Mouse (Mus musculus) heart, postnatal 0 days (tissue): ENCODE results near the gene Sox6. TPM values are rescaled to one million over a fixed set of nuclear protein-coding genes. Genes with fewer than 3 reads are reported as not detected.

Experiments used
- ATAC-seq: fragments of 200-750 bp; cut with Nextera tagmentation; 2 replicates; pipeline ENCODE4 v1.8.0; 2017; ENCODE audit warnings: low read depth, moderate number of reproducible peaks, moderate library complexity; ENCODE audit not compliant: insufficient read depth
- DNase-seq: peaks from one replicate; pipeline ENCODE4 v3.0.0-alpha.2; 2016; ENCODE audit warnings: low spot score
- H3K27ac ChIP-seq: fragments of 300-500 bp; sonication (generic); 2 replicates; pipeline ENCODE4 v1.5.1; 2014; ENCODE audit warnings: low read depth, mild to moderate bottlenecking
- H3K27me3 ChIP-seq: fragments of 300-500 bp; sonication (generic); 2 replicates; pipeline ENCODE4 v1.6.1; 2014; ENCODE audit warnings: low read length, mixed read lengths; ENCODE audit not compliant: control insufficient read depth, insufficient read depth
- H3K36me3 ChIP-seq: fragments of 300-500 bp; sonication (generic); replicated peaks from 2 replicates; pipeline ENCODE4 v1.6.1; 2014; ENCODE audit warnings: low read length, mixed read lengths; ENCODE audit not compliant: control insufficient read depth, insufficient read depth
- H3K4me1 ChIP-seq: fragments of 300-500 bp; sonication (generic); 2 replicates; pipeline ENCODE4 v1.6.1; 2014; ENCODE audit warnings: antibody characterized with exemption; ENCODE audit not compliant: control insufficient read depth, insufficient read depth
- H3K4me2 ChIP-seq: fragments of 300-500 bp; sonication (generic); 2 replicates; pipeline ENCODE4 v1.6.1; 2014; ENCODE audit warnings: low read depth, mild to moderate bottlenecking, low read length, moderate library complexity
- H3K4me3 ChIP-seq: fragments of 300-500 bp; sonication (generic); 2 replicates; pipeline ENCODE4 v1.5.1; 2014; ENCODE audit warnings: low read depth, low read length
- H3K9ac ChIP-seq: fragments of 300-500 bp; sonication (generic); replicated peaks from 2 replicates; pipeline ENCODE4 v1.6.1; 2014; ENCODE audit warnings: low read depth, low read length, mixed read lengths
- H3K9me3 ChIP-seq: fragments of 300-500 bp; sonication (generic); replicated peaks from 2 replicates; pipeline ENCODE4 v1.6.1; 2016; ENCODE audit warnings: low read length; ENCODE audit not compliant: control insufficient read depth
- CTCF ChIP-seq: IDR thresholded peaks from 2 replicates; pipeline ENCODE4 v1.5.1; 2016; ENCODE audit warnings: antibody characterized with exemption, control low read depth, low read depth
- EP300 ChIP-seq: IDR thresholded peaks from 2 replicates; pipeline ENCODE4 v1.6.1; 2016; ENCODE audit warnings: antibody characterized with exemption, low read depth
- whole genome bisulfite sequencing: fragments of 180-500 bp; shearing (Covaris S2); extraction: QIAGEN DNeasy Blood & Tissue Kit; methylation state at CpG from one replicate; pipeline ENCODE4 v1.1.7; 2014; 5-methylcytosine and 5-hydroxymethylcytosine counted together
- polyA plus RNA-seq: library from polyadenylated mRNA; unstranded; fragments of >200 nt; fragmentation: Nextera tagmentation; extraction: Ambion mirVana; gene quantifications from 2 replicates; pipeline ENCODE4 v1.2.1, GENCODE M21; 2015
- total RNA-seq: library from RNA; depleted of rRNA; stranded (reverse); fragments of >200 nt; gene quantifications from 2 replicates; pipeline ENCODE4 v1.2.3, GENCODE M21; 2014; ENCODE audit warnings: low replicate concordance

The Sox6 gene
- total and polyA plus RNA-seq, 2 experiments from 2014 or later, result 23.4 to 68.5 TPM

GRCm38 (mm10) chr7:115489608-115490007 is 549.0 kb downstream of the Sox6 start:
- 62% methylated on average over 10 of the region's 10 CpGs for WGBS
- no peak for DNase-seq
- no peak overlapping the region for H3K4me2 ChIP-seq
- no peaks in the 10 kb centered on the region for H3K4me1 ChIP-seq
- TF ChIP-seq EP300, result no peak
- TF ChIP-seq CTCF, result peak; percentile 23
- no peak overlapping the region for H3K9ac ChIP-seq
- no peak for ATAC-seq
- no peak overlapping the region for H3K4me3 ChIP-seq
- no peak overlapping the region for H3K27ac ChIP-seq
- no peaks in the 10 kb centered on the region for H3K36me3 ChIP-seq
- no peaks in the 10 kb centered on the region for H3K9me3 ChIP-seq
- no peaks in the 10 kb centered on the region for H3K27me3 ChIP-seq

DNA sequence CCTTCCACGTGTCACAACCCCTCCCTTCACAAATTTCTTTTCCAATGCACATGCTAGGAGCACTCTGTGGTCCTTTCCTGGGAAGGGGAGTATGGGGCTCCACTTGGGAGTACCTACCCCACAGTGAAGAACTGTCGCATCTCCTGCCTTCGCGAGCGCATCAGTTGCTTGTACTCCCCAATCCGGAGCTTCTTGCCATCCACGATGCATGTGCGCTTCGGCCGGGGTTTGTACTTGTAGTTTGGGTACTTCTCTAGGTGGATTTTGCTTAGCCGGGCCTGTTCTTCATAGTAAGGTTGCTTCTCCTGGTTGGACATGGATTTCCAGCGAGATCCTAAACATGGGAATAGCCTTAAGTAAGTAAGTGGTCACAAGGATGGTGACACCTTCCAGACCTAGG is 552.2 kb downstream of the Sox6 start:
- H3K9me3 ChIP-seq, result no peaks in the 10 kb centered on the region
- WGBS, result 94% methylated on average over 12 of the region's 12 CpGs
- DNase-seq, result no peak
- no peaks in the 10 kb centered on the region for H3K36me3 ChIP-seq
- H3K27me3 ChIP-seq, result no peaks in the 10 kb centered on the region
- TF ChIP-seq CTCF (no peak), EP300 (no peak)
- H3K4me2 ChIP-seq, result no peak overlapping the region
- no peak overlapping the region for H3K9ac ChIP-seq
- H3K27ac ChIP-seq, result no peak overlapping the region
- no peak overlapping the region for H3K4me3 ChIP-seq
- no peak for ATAC-seq
- H3K4me1 ChIP-seq, result 0 out of 2 replicates have a peak, but pooled peaks cover 9% of the 10 kb centered on the region

DNA sequence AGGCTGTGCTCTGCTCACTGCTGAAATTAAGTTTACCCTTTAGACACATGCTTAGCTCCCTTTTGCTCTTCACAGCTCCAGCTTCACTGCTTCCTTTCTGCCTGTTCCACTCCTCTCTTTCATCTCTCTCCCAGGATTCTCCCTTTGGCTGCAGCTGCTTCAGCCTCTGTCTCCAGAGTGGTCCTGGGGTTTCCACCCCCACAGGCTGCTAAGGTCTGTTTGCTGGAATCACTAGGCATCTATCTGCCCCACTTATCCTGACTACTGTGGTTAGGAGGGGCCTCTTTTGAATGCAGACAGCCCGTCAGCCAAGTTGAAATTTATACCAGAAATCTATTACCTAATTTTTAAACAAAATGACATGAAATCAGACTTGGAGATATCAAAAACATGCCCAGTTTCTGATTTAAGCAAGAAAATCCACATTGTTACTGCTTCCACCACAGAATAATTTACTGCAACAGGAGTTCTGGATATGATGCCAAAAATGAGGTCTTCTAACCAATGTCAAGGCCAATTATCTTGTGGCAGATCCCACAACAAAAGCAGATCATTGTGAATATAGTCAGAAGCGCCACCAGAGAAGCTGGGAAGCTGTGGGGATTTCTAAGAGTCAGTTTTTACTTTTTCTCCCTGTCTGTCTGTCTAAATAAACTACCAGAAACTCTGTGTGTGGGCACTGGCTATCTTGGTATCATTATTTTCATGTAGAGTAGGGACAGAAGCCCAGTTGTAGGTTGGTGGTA is 552.8 kb downstream of the Sox6 start:
- no peak overlapping the region for H3K9ac ChIP-seq
- no peak overlapping the region for H3K4me3 ChIP-seq
- TF ChIP-seq CTCF (no peak), EP300 (no peak)
- no peak overlapping the region for H3K4me2 ChIP-seq
- WGBS, result 78% methylated on average over 2 of the region's 2 CpGs
- DNase-seq (no peak), ATAC-seq (no peak)
- H3K27ac ChIP-seq, result no peak overlapping the region
- no peaks in the 10 kb centered on the region for H3K36me3 ChIP-seq
- H3K27me3 ChIP-seq, result no peaks in the 10 kb centered on the region
- H3K4me1 ChIP-seq, result 0 out of 2 replicates have a peak, but pooled peaks cover 14% of the 10 kb centered on the region
- H3K9me3 ChIP-seq, result no peaks in the 10 kb centered on the region

DNA sequence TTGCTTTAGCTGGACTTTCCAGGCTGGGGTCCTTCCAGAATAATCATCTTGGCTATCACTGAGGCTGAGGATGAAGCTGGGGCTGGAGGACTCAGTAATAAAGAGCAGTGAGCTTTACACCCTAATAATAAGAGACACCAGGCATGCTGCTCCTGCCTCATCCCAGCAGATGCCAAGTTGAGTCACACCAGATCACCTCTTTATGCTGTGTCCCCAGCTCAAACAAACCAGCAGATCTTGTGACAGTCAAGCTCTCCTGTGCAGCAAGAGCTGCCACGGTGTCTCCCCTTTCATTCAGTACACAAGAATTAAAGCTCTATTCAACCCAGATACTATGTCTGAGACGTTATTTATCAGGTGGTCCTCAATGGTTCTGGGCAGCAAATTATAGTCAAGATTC is 560.8 kb downstream of the Sox6 start:
- no peaks in the 10 kb centered on the region for H3K9me3 ChIP-seq
- peaks cover 29% of the 10 kb centered on the region for H3K4me1 ChIP-seq
- ATAC-seq (no peak), DNase-seq (no peak)
- 44% methylated on average over 2 of the region's 2 CpGs for WGBS
- H3K4me3 ChIP-seq, result no peak overlapping the region
- TF ChIP-seq CTCF (no peak), EP300 (no peak)
- no peak overlapping the region for H3K9ac ChIP-seq
- no peak overlapping the region for H3K27ac ChIP-seq
- no peaks in the 10 kb centered on the region for H3K36me3 ChIP-seq
- H3K27me3 ChIP-seq, result no peaks in the 10 kb centered on the region
- H3K4me2 ChIP-seq, result no peak overlapping the region

DNA sequence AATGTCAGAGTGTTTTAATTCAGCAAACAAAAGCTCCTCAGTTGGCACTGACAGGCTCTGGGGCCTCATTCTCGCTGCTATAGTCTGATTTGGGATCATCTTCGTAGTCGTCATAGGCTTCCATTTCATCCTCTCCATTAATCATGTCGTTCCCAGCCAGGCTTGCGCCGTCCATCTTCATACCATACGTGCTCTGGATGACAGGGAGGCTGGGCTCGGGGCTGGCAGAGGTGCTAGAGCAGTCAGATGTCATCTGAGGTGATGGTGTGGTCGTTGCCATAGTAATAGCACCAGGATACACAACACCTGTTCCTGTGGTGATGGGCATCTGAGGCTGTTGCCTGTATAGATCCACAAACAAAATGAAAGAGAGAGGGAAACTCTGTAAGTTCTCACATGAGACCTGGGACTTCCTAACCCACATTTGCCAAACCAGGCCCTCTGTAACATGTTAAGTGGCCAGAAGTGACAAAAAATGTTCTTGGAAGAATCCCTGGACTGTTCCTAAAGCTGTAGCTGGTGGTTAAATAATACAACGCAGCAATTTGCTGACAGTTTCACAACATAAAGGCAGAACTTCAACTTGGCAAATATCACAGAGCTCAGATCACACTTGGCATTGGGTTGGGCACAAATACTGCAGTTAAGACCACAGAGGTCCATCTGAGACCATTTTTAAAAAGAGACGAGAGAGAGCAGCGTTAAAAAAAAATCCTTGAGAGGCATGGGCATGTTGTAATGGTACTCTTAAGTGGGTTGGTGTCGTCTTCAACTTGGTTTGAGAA is 561.5 kb downstream of the Sox6 start:
- no peaks in the 10 kb centered on the region for H3K36me3 ChIP-seq
- no peak overlapping the region for H3K27ac ChIP-seq
- ATAC-seq (0 out of 2 replicates have a peak, but pooled peaks have one; percentile 40), DNase-seq (no peak)
- peaks cover 34% of the 10 kb centered on the region for H3K4me1 ChIP-seq
- no peaks in the 10 kb centered on the region for H3K27me3 ChIP-seq
- TF ChIP-seq CTCF (no peak), EP300 (no peak)
- H3K9me3 ChIP-seq, result no peaks in the 10 kb centered on the region
- H3K4me2 ChIP-seq, result no peak overlapping the region
- H3K4me3 ChIP-seq, result no peak overlapping the region
- WGBS, result 56% methylated on average over 13 of the region's 13 CpGs
- peak overlapping the region; percentile 23; the same call in 1 of the 2 replicates for H3K9ac ChIP-seq
